Mouse (Mus musculus) thymus, adult 2 months (tissue): ENCODE measurements around the gene Suclg2.

ENCODE experiments used
- CTCF ChIP-seq: fragments of 200-500 bp; IDR thresholded peaks from 2 replicates; pipeline ENCODE4 v1.5.1; 2012; ENCODE audit warnings: mild to moderate bottlenecking, control low read depth, low read length, moderate library complexity, borderline replicate concordance; ENCODE audit not compliant: control insufficient read depth, poor library complexity, insufficient read depth; ENCODE audit errors: extremely low read depth
- POLR2A ChIP-seq: fragments of 200-500 bp; IDR thresholded peaks from 2 replicates; pipeline ENCODE4 v1.6.1; 2012; ENCODE audit warnings: mild to moderate bottlenecking, low read length, control low read depth, moderate library complexity; ENCODE audit not compliant: control insufficient read depth, poor library complexity, insufficient read depth; ENCODE audit errors: extremely low read depth

- TF ChIP-seq CTCF (no peak), POLR2A (no peak)
These were observed 69.4 kb downstream of the Suclg2 start for GRCm38 (mm10) chr6:95649123-95649663.
